Mouse (Mus musculus) frontal cortex, postnatal 10 days (tissue): Measurements from ENCODE around the gene Myo9a.
"Not testable (repeated sequence)": the region's sequence is repeated elsewhere in the genome, so short reads cannot be mapped to it uniquely, and the experiment has no call there.

ENCODE experiments used
- DNase-seq, 2 experiments: peaks; one replicate each; pipeline ENCODE4 v3.0.0; 2022; ENCODE audit warnings: low spot score in 2 of 2, mixed read lengths in 1 of 2

Myo9a gene

GRCm38 (mm10) chr9:59751066-59751581 lies 428 bp downstream of the Myo9a start:
- DNase-seq: peak in 1 of 2 experiments; percentile 76

DNA sequence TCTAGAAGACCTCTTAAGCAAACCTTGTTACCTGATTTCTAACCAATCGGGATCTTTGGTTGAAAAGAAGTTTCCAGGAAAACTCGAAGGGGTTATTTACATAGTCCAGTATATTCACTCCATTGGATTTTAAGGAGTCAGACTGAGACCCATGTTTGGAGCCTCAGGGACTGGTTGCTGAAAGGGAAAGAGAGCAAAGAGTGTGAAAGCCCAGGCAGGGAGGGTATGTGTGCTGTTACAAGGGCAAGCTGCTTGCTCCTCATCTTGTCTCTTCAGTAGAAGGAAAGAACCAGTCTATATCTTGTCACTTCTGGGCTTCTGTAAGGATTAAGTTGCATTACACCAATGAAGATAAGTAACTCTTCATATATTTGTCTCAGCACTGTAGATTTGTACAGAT lies 1.3 kb downstream of the Myo9a start:
- no peak for DNase-seq

- DNase-seq: no peak
These were observed 4.5 kb downstream of the Myo9a start for GRCm38 (mm10) chr9:59755199-59755598.

GRCm38 (mm10) chr9:59757016-59757415 lies 6.3 kb downstream of the Myo9a start:
- not testable (repeated sequence) for DNase-seq

DNA sequence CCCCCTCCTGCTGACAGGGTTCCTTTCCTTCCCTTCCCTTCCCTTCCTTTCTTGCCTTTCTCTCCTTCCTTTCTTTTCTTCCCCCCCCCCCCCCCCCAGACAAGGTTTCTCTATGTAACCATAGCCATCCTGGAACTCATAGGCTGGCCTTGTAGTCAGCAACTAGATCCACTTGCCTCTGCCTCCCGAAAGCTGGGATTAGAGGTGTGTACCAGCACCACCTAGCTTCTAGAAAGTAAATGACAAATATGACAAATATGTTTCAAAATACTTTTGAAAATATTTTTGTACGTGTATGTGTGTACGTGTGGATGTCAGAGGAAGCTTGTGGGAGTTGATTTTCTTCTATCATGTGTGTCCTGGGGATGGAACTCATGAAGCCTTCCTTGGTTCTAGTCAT lies 9.8 kb downstream of the Myo9a start:
- DNase-seq: no peak

- not testable (repeated sequence) for DNase-seq
These were observed 16.3 kb downstream of the Myo9a start for GRCm38 (mm10) chr9:59766966-59767461.

DNA sequence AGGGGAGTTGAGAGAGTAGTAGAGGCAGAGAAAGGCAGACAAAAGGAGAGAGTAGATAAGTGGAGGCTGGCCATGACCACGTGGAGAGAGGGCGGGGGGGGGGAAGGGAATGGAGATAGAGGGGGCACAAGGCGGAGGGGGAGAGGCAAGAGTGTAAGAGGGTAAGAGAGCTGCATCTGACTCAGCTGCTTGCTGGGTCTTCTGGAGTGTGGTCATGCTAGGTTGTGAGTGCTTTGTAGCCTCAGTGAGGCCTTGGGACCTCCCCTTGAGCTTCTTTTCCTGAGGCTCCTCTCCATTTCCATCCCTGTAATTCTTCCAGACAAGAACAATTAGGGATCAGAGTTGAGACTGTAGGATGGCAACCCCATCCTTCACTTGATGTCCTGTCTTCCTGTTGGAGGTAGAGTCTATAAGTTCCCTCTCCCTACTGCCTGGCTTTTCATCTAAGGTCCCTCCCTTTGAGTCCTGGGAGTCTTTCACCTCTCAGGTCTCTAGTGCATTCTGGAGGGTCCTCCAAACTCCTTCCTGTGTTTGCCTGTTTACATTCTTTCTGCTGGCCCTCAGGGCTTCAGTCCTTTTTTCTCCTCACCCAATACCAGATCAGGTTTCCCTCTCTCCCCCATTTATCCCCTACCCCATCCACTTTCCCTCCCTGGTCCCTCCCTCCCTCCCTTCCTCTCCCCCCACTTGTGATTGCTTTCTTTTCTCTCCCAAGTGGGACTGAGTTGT lies 55.5 kb downstream of the Myo9a start:
- not testable (repeated sequence) for DNase-seq

GRCm38 (mm10) chr9:59884551-59884950 lies 133.9 kb downstream of the Myo9a start:
- DNase-seq: no peak

DNA sequence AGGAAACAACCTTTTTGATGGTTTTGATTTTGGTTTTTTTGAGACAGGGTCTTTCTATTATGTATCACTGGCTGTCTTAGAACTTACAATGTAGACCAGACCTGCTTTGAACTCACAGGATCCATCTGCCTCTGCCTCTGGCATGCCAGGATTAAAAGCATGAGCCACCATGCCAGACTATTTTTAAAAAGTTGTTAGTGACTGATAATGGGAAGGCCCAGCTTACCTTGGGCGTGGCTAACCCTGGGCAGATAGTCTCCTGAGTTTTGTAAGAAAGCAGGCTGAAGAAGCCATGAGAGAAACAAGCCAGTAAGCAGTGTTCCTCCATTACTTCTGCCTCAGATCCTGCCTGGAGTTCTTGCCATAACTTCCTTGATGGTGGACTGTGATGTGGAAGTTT lies 152.7 kb downstream of the Myo9a start:
- no peak for DNase-seq

DNA sequence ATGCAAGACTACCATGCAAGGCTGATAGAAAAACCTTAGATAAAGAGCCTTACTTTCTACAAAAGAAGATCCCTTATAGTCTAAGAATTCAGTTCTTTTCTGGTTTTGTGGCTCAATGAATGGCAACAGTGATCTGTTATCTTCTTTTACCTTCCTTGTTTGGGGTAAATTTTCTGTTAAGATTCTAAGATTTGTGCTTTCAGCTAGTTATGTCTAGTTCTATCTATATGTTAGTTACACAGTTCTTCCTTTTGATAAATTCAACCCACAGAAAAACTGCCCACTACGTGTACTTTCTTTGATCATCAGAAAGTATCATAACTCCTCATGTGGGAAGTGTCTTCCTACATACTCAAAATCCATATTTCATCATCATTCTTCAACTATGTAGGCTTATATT lies 164.1 kb downstream of the Myo9a start:
- no peak for DNase-seq

- DNase-seq: no peak
These were observed 179.6 kb downstream of the Myo9a start for GRCm38 (mm10) chr9:59930248-59930647.

GRCm38 (mm10) chr9:59935866-59936265 lies 185.2 kb downstream of the Myo9a start:
- not testable (repeated sequence) for DNase-seq

- DNase-seq: no peak
These were observed 187.8 kb downstream of the Myo9a start for GRCm38 (mm10) chr9:59938529-59938928.

GRCm38 (mm10) chr9:59939691-59940090 lies 189.0 kb downstream of the Myo9a start:
- no peak for DNase-seq

GRCm38 (mm10) chr9:59940913-59941884 lies 190.5 kb downstream of the Myo9a start:
- DNase-seq: no peak

DNA sequence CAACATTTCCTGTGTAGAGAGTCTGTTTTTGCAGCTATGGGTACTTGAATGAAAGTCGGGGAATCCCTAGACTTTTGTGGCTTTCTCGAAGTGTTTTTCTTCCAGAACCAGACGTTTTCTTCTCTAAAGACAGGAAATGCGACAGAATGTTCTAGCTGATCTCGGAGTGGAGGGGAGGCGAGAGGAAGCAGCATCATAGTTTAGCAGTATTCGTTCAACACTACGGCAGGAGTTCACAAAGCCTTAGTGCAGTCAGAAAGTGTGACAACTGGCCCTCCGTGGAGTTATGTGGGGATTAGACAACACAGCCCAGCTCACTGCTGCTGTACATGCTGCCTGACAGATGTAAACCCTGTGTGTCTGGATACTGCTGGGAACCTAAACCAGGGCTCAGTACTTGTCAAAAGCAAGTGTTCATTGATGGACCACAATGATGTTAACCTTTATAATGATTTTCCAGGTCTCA lies 191.2 kb downstream of the Myo9a start:
- DNase-seq: no peak

- no peak for DNase-seq
These were observed 191.9 kb downstream of the Myo9a start for GRCm38 (mm10) chr9:59942501-59943085.

DNA sequence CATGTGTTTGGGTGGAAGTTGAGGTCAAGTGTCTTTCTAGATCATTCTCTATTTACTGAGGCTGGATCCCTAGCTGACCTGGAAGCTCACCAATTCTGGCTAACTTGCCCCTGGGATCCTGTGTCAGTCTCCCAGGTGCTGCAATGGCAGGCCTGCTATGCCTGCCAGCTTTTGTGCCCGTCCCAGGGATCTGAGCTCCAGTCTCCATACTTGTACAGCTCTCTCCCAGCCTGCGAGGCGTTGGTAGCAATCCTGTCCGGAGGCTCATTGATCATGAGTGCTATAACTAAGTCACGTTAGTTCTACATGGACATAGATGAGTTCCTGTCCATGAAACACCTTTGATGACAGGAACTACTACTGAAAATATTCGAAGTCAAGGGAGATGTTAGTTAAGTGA lies 193.1 kb downstream of the Myo9a start:
- DNase-seq: no peak

GRCm38 (mm10) chr9:59945241-59945640 lies 194.5 kb downstream of the Myo9a start:
- no peak for DNase-seq

DNA sequence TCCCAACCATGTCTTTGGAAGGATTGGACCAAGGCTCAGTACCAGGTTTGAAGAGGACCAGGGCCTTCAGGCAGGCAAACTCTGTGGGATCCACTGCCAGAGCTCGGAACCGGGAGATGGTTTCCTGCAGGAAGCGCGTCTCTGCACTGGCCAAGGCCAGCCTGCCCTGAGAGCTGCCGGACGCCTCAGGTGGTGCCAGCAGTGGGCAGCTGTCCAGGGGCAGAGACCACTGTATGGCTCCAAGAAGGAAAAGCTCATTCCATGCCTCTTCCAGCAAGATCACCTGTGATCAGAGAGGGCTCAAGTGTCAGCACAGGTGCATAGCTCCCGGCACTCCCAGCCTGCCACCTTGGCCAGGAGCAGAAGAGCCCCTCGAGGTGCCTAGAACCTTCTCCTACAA lies 196.6 kb downstream of the Myo9a start:
- no peak for DNase-seq

- DNase-seq: no peak
These were observed 197.5 kb downstream of the Myo9a start for GRCm38 (mm10) chr9:59948226-59948625.
